Mouse (Mus musculus) C2C12 (cell line): ENCODE measurements around the gene Akirin1. TPM values are rescaled to one million over a fixed set of nuclear protein-coding genes. Genes with fewer than 3 reads are reported as not detected.

Source experiments
- H3K27me3 ChIP-seq: one replicate; pipeline ENCODE4 v1.6.1; 2011; ENCODE audit not compliant: control insufficient read depth, insufficient read depth, insufficient read length
- H3K36me3 ChIP-seq: one replicate; pipeline ENCODE4 v1.6.1; 2011; ENCODE audit not compliant: control insufficient read depth, insufficient read depth
- H3K4me3 ChIP-seq: one replicate; pipeline ENCODE4 v1.5.1; 2011; ENCODE audit warnings: mild to moderate bottlenecking, control low read depth; ENCODE audit not compliant: poor library complexity, insufficient read depth, severe bottlenecking
- H3K79me2 ChIP-seq: one replicate; pipeline ENCODE4 v1.6.1; 2011; ENCODE audit not compliant: control insufficient read depth, insufficient read depth
- H3K79me3 ChIP-seq: one replicate; pipeline ENCODE4 v1.6.1; 2011; ENCODE audit warnings: low read depth, control low read depth
- H3ac ChIP-seq: one replicate; pipeline ENCODE3; 2011; ENCODE audit warnings: low read depth; ENCODE audit not compliant: control insufficient read depth, insufficient read length
- CEBPB ChIP-seq: IDR thresholded peaks from one replicate; pipeline ENCODE4 v1.6.1; 2011; ENCODE audit warnings: low read depth, mild to moderate bottlenecking, control low read depth, moderate library complexity
- CTCF ChIP-seq: IDR thresholded peaks from one replicate; pipeline ENCODE4 v1.5.1; 2011; ENCODE audit not compliant: control insufficient read depth, insufficient read depth, insufficient read length
- FOSL1 ChIP-seq: IDR thresholded peaks from one replicate; pipeline ENCODE4 v1.8.0; 2011; ENCODE audit warnings: mild to moderate bottlenecking, low read length; ENCODE audit not compliant: poor library complexity, insufficient read depth, severe bottlenecking
- MAX ChIP-seq: IDR thresholded peaks from one replicate; pipeline ENCODE4 v1.6.1; 2011; ENCODE audit warnings: mild to moderate bottlenecking, control low read depth
- MYOD1 ChIP-seq: IDR thresholded peaks from one replicate; pipeline ENCODE4 v1.6.1; 2011; ENCODE audit warnings: low read depth; ENCODE audit not compliant: control insufficient read depth, insufficient read length
- MYOG ChIP-seq: IDR thresholded peaks from one replicate; pipeline ENCODE4 v1.6.1; 2011; ENCODE audit not compliant: control insufficient read depth, insufficient read length; ENCODE audit errors: extremely low read depth
- USF1 ChIP-seq: IDR thresholded peaks from one replicate; pipeline ENCODE4 v1.6.1; 2011; ENCODE audit warnings: low read depth, mild to moderate bottlenecking, control low read depth, moderate library complexity
- polyA plus RNA-seq: library from polyadenylated mRNA; unstranded; fragments of >200 nt; fragmentation: generic; extraction: Trizol; gene quantifications from one replicate; pipeline ENCODE4 v1.2.1, GENCODE M21; 2012; ENCODE audit warnings: missing spikeins

Gene Akirin1
- polyA plus RNA-seq, 1 experiment: 21.8 TPM

DNA sequence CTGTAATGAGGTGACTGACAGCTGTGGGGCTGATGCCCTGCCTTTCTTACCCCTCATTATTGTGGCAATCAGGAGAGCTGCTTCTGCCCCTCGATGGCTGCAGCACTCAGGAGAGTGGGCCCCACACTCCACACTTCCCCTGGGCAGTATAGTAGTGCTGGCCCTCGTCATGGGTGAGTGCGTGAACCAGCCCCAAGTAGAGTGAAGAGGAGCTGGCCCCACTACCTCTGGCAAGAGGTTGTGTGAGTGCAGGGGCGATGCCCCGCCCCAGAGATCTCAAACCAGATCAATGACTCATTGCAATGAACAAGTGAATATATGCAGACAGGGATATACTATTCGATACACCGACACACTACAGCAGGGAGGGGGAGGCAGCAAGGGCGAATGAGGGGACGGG lies 16.6 kb downstream of the Akirin1 start:
- Histone ChIP-seq H3K79me3 (no peaks in the 10 kb centered on the region), H3K79me2 (no peaks in the 10 kb centered on the region), H3K27me3 (no peaks in the 10 kb centered on the region), H3K4me3 (no peak overlapping the region), H3ac (no peak overlapping the region), H3K36me3 (peaks cover 49% of the 10 kb centered on the region)
- no peak for TF ChIP-seq MAX
- TF ChIP-seq FOSL1: no peak
- TF ChIP-seq USF1: no peak
- TF ChIP-seq MYOD1: no peak
- TF ChIP-seq CEBPB: no peak
- TF ChIP-seq CTCF: no peak
- no peak for TF ChIP-seq MYOG

DNA sequence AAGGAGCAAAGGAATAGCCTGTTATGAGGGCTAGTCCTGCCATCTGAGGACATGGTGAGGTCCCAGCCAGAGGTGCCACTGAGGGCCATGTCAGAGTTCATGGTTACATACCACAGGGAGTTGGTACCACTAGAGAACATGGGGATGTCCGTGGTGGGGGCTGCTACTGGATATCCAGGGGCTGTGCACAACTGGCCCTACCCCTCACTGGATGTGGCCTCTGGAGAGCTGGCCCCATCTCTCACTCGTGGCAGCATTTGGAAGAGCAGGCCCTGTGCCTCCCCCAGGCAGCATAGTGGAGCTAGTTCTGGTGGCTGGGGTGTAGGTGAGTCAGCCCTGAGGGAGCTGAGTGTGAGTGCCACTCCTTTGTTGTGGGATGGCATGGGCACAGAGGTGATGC lies 17.2 kb downstream of the Akirin1 start:
- H3K79me2 ChIP-seq: no peaks in the 10 kb centered on the region
- H3K4me3 ChIP-seq: no peak overlapping the region
- TF ChIP-seq CTCF (no peak), USF1 (no peak), MYOG (no peak), CEBPB (no peak), FOSL1 (no peak), MAX (no peak), MYOD1 (no peak)
- H3K27me3 ChIP-seq: no peaks in the 10 kb centered on the region
- peaks cover 43% of the 10 kb centered on the region for H3K36me3 ChIP-seq
- no peak overlapping the region for H3ac ChIP-seq
- no peaks in the 10 kb centered on the region for H3K79me3 ChIP-seq

DNA sequence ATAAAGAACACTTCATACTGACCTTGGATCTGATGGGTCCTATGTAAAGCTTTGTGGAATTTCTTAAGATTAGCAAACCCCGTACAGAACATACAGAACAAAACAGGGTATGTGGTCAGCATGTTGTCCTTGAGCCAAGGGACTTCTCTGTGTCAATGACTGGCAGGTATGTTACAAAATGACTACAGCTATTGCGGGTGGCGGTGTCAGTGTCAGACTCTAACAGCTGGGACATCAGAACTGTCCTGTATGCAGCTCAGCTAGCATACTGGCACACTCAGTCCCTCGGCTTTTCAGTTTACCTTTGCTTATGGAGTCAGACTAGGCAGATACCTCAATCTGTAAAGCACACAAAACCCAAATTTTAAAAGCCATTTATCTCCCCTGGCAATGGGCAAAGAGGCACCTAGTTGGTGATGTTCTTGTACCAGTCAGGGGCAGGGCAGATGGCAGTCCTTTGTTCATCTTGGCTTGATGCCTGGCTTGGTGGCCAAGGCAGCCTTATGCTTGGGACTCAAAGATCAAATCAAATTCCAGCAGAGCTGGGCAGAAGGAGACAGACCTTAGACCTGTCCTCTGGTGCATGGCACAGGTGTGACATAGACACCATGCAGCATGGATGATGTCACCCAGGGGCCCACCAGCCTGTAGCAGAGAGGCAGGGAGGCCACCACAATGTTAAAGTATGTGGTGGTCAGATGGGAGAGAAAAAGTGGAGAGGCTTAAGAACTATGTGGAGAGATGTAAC lies 17.8 kb downstream of the Akirin1 start:
- no peak overlapping the region for H3ac ChIP-seq
- no peak overlapping the region for H3K4me3 ChIP-seq
- H3K79me2 ChIP-seq: no peaks in the 10 kb centered on the region
- H3K79me3 ChIP-seq: no peaks in the 10 kb centered on the region
- no peak for TF ChIP-seq FOSL1
- TF ChIP-seq USF1: no peak
- no peak for TF ChIP-seq CEBPB
- no peak for TF ChIP-seq MYOD1
- no peak for TF ChIP-seq MYOG
- TF ChIP-seq MAX: no peak
- H3K27me3 ChIP-seq: no peaks in the 10 kb centered on the region
- peaks cover 37% of the 10 kb centered on the region for H3K36me3 ChIP-seq

DNA sequence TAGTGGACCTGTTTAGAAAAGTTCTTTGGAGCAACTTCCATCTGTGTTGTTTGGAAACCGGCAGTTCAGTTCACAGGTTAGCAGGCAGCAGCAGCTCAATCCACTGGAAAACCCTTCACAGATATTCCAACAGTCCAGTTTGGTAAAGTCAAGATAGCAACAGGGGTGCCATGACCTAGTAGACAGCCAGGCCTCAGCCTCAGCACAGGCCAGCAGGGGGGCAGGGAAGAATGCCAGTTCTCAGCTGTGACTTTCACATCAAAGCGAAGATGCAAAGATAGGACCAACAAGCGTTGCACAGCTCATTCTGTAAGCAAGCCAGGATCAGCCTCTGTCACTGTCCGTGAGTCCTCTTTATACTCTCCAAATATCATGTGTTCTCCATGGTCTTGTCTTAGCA lies 28.4 kb downstream of the Akirin1 start:
- Histone ChIP-seq H3K36me3 (no peaks in the 10 kb centered on the region), H3K79me2 (peaks cover 12% of the 10 kb centered on the region), H3K27me3 (no peaks in the 10 kb centered on the region), H3ac (no peak overlapping the region), H3K79me3 (peaks cover 9% of the 10 kb centered on the region), H3K4me3 (no peak overlapping the region)
- TF ChIP-seq FOSL1: no peak
- no peak for TF ChIP-seq MAX
- no peak for TF ChIP-seq CTCF
- no peak for TF ChIP-seq MYOD1
- TF ChIP-seq USF1: no peak
- TF ChIP-seq CEBPB: no peak
- TF ChIP-seq MYOG: no peak

DNA sequence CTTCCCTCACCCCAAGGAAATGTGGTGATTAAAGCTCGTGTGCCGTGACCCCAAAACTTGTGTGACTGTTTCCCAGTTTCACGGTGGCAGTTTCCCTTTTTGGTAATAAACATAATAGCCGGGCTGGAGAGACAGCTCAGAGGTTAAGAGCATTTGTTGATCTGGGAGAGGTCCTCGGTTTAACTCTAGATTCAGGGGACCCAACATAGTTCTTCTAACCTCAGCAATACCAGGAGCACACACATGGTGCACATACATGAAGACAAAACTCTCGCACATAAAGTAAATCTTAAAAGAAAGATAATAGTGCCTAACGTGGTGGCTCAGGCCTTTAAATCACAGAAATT lies 31.7 kb downstream of the Akirin1 start:
- TF ChIP-seq MAX: no peak
- TF ChIP-seq CEBPB: no peak
- no peak for TF ChIP-seq USF1
- TF ChIP-seq MYOG: no peak
- no peak for TF ChIP-seq CTCF
- no peak for TF ChIP-seq MYOD1
- TF ChIP-seq FOSL1: no peak
- H3ac ChIP-seq: peak overlapping the region; percentile 38
- peaks cover 17% of the 10 kb centered on the region for H3K36me3 ChIP-seq
- H3K4me3 ChIP-seq: peak overlapping the region; percentile 86
- peaks cover 9% of the 10 kb centered on the region for H3K79me3 ChIP-seq
- H3K79me2 ChIP-seq: peaks cover 24% of the 10 kb centered on the region
- H3K27me3 ChIP-seq: no peaks in the 10 kb centered on the region
